Mouse (Mus musculus): ENCODE measurements at regions not wholly inside any gene's neighbourhood (a gene's known extent, or its start where the extent isn't known, plus 50 kb on each side); places are given as distances from the start of the nearest gene placed in this dataset.

DNA sequence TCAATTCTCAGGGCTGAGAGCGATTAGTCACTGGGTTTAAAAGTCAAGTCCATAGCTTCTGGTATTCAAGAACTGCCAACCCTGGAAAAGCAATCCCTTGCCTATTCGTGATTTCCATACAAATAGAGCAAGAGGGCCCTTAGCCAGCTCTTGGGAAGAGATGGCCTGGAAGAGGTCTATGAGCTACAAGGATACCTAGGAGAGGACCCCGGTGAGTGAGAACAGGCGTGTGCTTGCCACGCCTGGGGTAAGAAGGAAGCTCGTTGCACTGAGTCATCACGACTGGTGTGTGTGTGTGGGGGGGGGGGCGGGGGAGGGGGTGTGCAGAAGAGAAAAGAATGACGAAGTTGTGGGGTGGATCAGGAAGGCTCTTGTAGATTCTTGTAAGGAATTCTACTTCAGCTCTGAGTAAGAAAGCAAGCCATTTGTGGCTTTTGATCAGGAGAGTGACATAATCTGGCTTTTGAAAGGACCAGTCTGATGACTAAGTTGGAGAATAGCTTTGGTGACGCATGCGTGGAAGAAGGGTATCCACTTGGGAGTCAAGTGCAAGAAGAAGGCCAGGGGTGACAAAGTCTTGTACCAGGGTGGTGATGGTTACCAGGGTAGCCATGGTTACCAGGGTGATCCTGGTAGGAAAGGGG, 113.7 kb downstream of the Phlda1 start:
- Histone ChIP-seq H3ac (ENCODE audit: control insufficient read depth, insufficient read length, low read depth) (no peak overlapping the region), H3K4me3 (ENCODE audit: insufficient read depth, poor library complexity, severe bottlenecking) (no peak overlapping the region), H3K79me2 (ENCODE audit: control insufficient read depth, insufficient read depth) (no peaks in the 10 kb centered on the region), H3K27me3 (ENCODE audit: control insufficient read depth, insufficient read depth, insufficient read length) (no peaks in the 10 kb centered on the region), H3K36me3 (ENCODE audit: control insufficient read depth, insufficient read depth) (no peaks in the 10 kb centered on the region), H3K79me3 (ENCODE audit: low read depth) (no peaks in the 10 kb centered on the region)
- TF ChIP-seq FOSL1 (IDR thresholded peaks at IDR 0.05; ENCODE audit: insufficient read depth, low read length, poor library complexity, severe bottlenecking), result peak; percentile 52
- TF ChIP-seq USF1 (IDR thresholded peaks at IDR 0.05; ENCODE audit: low read depth), result no peak
- TF ChIP-seq MYOD1 (IDR thresholded peaks at IDR 0.05; ENCODE audit: control insufficient read depth, insufficient read length, low read depth), result peak; percentile 36

DNA sequence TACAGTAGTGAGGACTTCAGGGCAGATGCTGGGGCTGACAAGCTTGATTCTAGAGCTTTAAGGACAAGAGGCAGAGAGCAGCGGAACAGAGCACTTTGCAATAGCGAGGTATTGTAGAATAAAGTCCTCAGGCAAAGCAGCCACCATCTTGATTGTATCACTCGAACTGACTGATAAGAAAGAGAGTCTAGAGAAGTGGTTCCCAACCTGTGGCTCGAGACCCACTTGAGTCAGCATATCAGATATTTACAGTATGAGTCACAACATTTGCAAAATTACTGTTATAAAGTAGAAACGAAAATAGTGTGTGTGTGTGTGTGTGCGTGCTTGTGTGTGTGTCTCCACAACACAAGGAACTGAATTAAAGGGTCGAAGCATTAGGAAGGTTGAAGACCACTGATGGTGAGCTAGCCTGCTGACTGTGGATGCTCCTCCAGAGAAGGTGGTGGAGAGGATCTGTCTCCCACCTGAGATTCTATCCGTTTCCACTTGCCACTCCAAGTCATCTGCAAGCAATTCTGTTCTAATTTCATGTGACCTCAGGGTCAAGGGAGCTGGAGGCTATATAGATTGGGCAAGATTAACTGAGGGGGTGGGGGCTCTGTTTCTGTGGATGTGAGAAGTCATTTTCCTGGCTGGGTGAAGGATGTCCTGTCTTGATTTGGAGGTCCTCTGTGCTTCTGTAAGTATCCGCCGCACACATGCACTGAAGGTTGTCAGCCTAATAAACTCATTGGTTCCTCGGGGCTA, 115.0 kb downstream of the Phlda1 start:
- H3K4me3 ChIP-seq (ENCODE audit: insufficient read depth, poor library complexity, severe bottlenecking), result no peak overlapping the region

GRCm38 (mm10) chr10:111622789-111623188, 116.7 kb downstream of the Phlda1 start:
- H3K79me2 ChIP-seq (ENCODE audit: control insufficient read depth, insufficient read depth), result no peaks in the 10 kb centered on the region
- no peak overlapping the region for H3ac ChIP-seq (ENCODE audit: control insufficient read depth, insufficient read length, low read depth)
- H3K79me3 ChIP-seq (ENCODE audit: low read depth), result no peaks in the 10 kb centered on the region
- H3K4me3 ChIP-seq (ENCODE audit: insufficient read depth, poor library complexity, severe bottlenecking), result no peak overlapping the region
- TF ChIP-seq USF1 (IDR thresholded peaks at IDR 0.05; ENCODE audit: low read depth), result no peak
- peak; percentile 68 for TF ChIP-seq MYOD1 (IDR thresholded peaks at IDR 0.05; ENCODE audit: control insufficient read depth, insufficient read length, low read depth)
- H3K27me3 ChIP-seq (ENCODE audit: control insufficient read depth, insufficient read depth, insufficient read length), result no peaks in the 10 kb centered on the region
- no peaks in the 10 kb centered on the region for H3K36me3 ChIP-seq (ENCODE audit: control insufficient read depth, insufficient read depth)

More for the DNA sequence above, 115.0 kb downstream of the Phlda1 start:
- Histone ChIP-seq H3ac (ENCODE audit: control insufficient read depth, insufficient read length, low read depth) (no peak overlapping the region), H3K79me2 (ENCODE audit: control insufficient read depth, insufficient read depth) (no peaks in the 10 kb centered on the region), H3K27me3 (ENCODE audit: control insufficient read depth, insufficient read depth, insufficient read length) (no peaks in the 10 kb centered on the region), H3K36me3 (ENCODE audit: control insufficient read depth, insufficient read depth) (no peaks in the 10 kb centered on the region), H3K79me3 (ENCODE audit: low read depth) (no peaks in the 10 kb centered on the region)
- no peak for TF ChIP-seq FOSL1 (IDR thresholded peaks at IDR 0.05; ENCODE audit: insufficient read depth, low read length, poor library complexity, severe bottlenecking)
- no peak for TF ChIP-seq MAX (IDR thresholded peaks at IDR 0.05)
- no peak for TF ChIP-seq CEBPB (IDR thresholded peaks at IDR 0.05; ENCODE audit: low read depth)

GRCm38 (mm10) chr10:111624021-111624420, 117.9 kb downstream of the Phlda1 start:
- Histone ChIP-seq H3ac (ENCODE audit: control insufficient read depth, insufficient read length, low read depth) (no peak overlapping the region), H3K4me3 (ENCODE audit: insufficient read depth, poor library complexity, severe bottlenecking) (no peak overlapping the region), H3K36me3 (ENCODE audit: control insufficient read depth, insufficient read depth) (no peaks in the 10 kb centered on the region), H3K79me3 (ENCODE audit: low read depth) (no peaks in the 10 kb centered on the region), H3K27me3 (ENCODE audit: control insufficient read depth, insufficient read depth, insufficient read length) (no peaks in the 10 kb centered on the region), H3K79me2 (ENCODE audit: control insufficient read depth, insufficient read depth) (no peaks in the 10 kb centered on the region)
- TF ChIP-seq MYOG (IDR thresholded peaks at IDR 0.05; ENCODE audit: control insufficient read depth, extremely low read depth, insufficient read length) (no peak), USF1 (IDR thresholded peaks at IDR 0.05; ENCODE audit: low read depth) (no peak), CTCF (IDR thresholded peaks at IDR 0.05; ENCODE audit: control insufficient read depth, insufficient read depth, insufficient read length) (no peak), CEBPB (IDR thresholded peaks at IDR 0.05; ENCODE audit: low read depth) (no peak), FOSL1 (IDR thresholded peaks at IDR 0.05; ENCODE audit: insufficient read depth, low read length, poor library complexity, severe bottlenecking) (no peak), MAX (IDR thresholded peaks at IDR 0.05) (no peak), MYOD1 (IDR thresholded peaks at IDR 0.05; ENCODE audit: control insufficient read depth, insufficient read length, low read depth) (no peak)

GRCm38 (mm10) chr10:111624624-111625023, 118.5 kb downstream of the Phlda1 start:
- Histone ChIP-seq H3K36me3 (ENCODE audit: control insufficient read depth, insufficient read depth) (no peaks in the 10 kb centered on the region), H3K79me2 (ENCODE audit: control insufficient read depth, insufficient read depth) (no peaks in the 10 kb centered on the region), H3K79me3 (ENCODE audit: low read depth) (no peaks in the 10 kb centered on the region), H3K4me3 (ENCODE audit: insufficient read depth, poor library complexity, severe bottlenecking) (no peak overlapping the region), H3K27me3 (ENCODE audit: control insufficient read depth, insufficient read depth, insufficient read length) (no peaks in the 10 kb centered on the region), H3ac (ENCODE audit: control insufficient read depth, insufficient read length, low read depth) (no peak overlapping the region)
- TF ChIP-seq MYOD1 (IDR thresholded peaks at IDR 0.05; ENCODE audit: control insufficient read depth, insufficient read length, low read depth) (no peak), MAX (IDR thresholded peaks at IDR 0.05) (no peak), FOSL1 (IDR thresholded peaks at IDR 0.05; ENCODE audit: insufficient read depth, low read length, poor library complexity, severe bottlenecking) (no peak), CTCF (IDR thresholded peaks at IDR 0.05; ENCODE audit: control insufficient read depth, insufficient read depth, insufficient read length) (no peak), USF1 (IDR thresholded peaks at IDR 0.05; ENCODE audit: low read depth) (no peak), CEBPB (IDR thresholded peaks at IDR 0.05; ENCODE audit: low read depth) (no peak), MYOG (IDR thresholded peaks at IDR 0.05; ENCODE audit: control insufficient read depth, extremely low read depth, insufficient read length) (no peak)

GRCm38 (mm10) chr10:111625573-111625972, 119.5 kb downstream of the Phlda1 start:
- Histone ChIP-seq H3K79me3 (ENCODE audit: low read depth) (no peaks in the 10 kb centered on the region), H3K36me3 (ENCODE audit: control insufficient read depth, insufficient read depth) (no peaks in the 10 kb centered on the region), H3K79me2 (ENCODE audit: control insufficient read depth, insufficient read depth) (no peaks in the 10 kb centered on the region), H3K27me3 (ENCODE audit: control insufficient read depth, insufficient read depth, insufficient read length) (no peaks in the 10 kb centered on the region), H3ac (ENCODE audit: control insufficient read depth, insufficient read length, low read depth) (no peak overlapping the region), H3K4me3 (ENCODE audit: insufficient read depth, poor library complexity, severe bottlenecking) (no peak overlapping the region)
- TF ChIP-seq MYOG (IDR thresholded peaks at IDR 0.05; ENCODE audit: control insufficient read depth, extremely low read depth, insufficient read length) (no peak), FOSL1 (IDR thresholded peaks at IDR 0.05; ENCODE audit: insufficient read depth, low read length, poor library complexity, severe bottlenecking) (no peak)

Data from C2C12 (cell line).